Mouse (Mus musculus) kidney, embryonic 15.5 days (tissue): Measurements from ENCODE around the gene Cntfr. TPM values are rescaled to one million over a fixed set of nuclear protein-coding genes. Genes with fewer than 3 reads are reported as not detected.
A peak's percentile ranks its signal among the peaks of the same experiment; 100 is the strongest.
"Not testable (repeated sequence)": the region's sequence is repeated elsewhere in the genome, so short reads cannot be mapped to it uniquely, and the experiment has no call there.

ENCODE experiments used
- ATAC-seq: fragments of 200-750 bp; cut with Nextera tagmentation; replicated peaks from 2 replicates; pipeline ENCODE4 v1.8.0; 2017; ENCODE audit warnings: moderate TSS enrichment; ENCODE audit not compliant: low FRiP score
- H3K27ac ChIP-seq: fragments of 300-500 bp; sonication (generic); 2 replicates; pipeline ENCODE4 v1.5.1; 2015; ENCODE audit warnings: mild to moderate bottlenecking, inconsistent platforms
- H3K27me3 ChIP-seq: fragments of 300-500 bp; sonication (generic); 2 replicates; pipeline ENCODE4 v1.6.1; 2015; ENCODE audit warnings: inconsistent platforms
- H3K36me3 ChIP-seq: fragments of 300-500 bp; sonication (generic); 2 replicates; pipeline ENCODE4 v1.6.1; 2015; ENCODE audit warnings: inconsistent platforms
- H3K4me1 ChIP-seq: fragments of 300-500 bp; sonication (generic); 2 replicates; pipeline ENCODE4 v1.6.1; 2015; ENCODE audit warnings: inconsistent platforms
- H3K4me2 ChIP-seq: fragments of 300-500 bp; sonication (generic); 2 replicates; pipeline ENCODE4 v1.6.1; 2015; ENCODE audit warnings: moderate library complexity, mild to moderate bottlenecking, inconsistent platforms
- H3K4me3 ChIP-seq: fragments of 300-500 bp; sonication (generic); replicated peaks from 2 replicates; pipeline ENCODE4 v1.5.1; 2015; ENCODE audit warnings: mild to moderate bottlenecking, inconsistent platforms
- H3K9ac ChIP-seq: fragments of 300-500 bp; sonication (generic); 2 replicates; pipeline ENCODE4 v1.6.1; 2015; ENCODE audit warnings: mild to moderate bottlenecking, inconsistent platforms
- H3K9me3 ChIP-seq: fragments of 300-500 bp; sonication (generic); replicated peaks from 2 replicates; pipeline ENCODE4 v1.6.1; 2016; ENCODE audit warnings: inconsistent platforms
- WGBS: fragments of 180-500 bp; shearing (Covaris S2); methylation state at CpG from one replicate; pipeline ENCODE4 v1.1.7; 2015; ENCODE audit warnings: mixed read lengths; 5-methylcytosine and 5-hydroxymethylcytosine counted together
- polyA plus RNA-seq: library from polyadenylated mRNA; unstranded; fragments of >200 nt; fragmentation: Nextera tagmentation; extraction: Ambion mirVana; gene quantifications from 2 replicates; pipeline ENCODE4 v1.2.1, GENCODE M21; 2015

Cntfr gene
- polyA plus RNA-seq, 1 experiment from 2014 or later: 22.1 TPM

GRCm38 (mm10) chr4:41705922-41706754, 9.2 kb upstream of the Cntfr start:
- Histone ChIP-seq H3K4me3 (no peak overlapping the region), H3K9me3 (no peaks in the 10 kb centered on the region), H3K4me2 (no peak overlapping the region), H3K27me3 (peaks cover 22% of the 10 kb centered on the region), H3K36me3 (peaks cover 7% of the 10 kb centered on the region), H3K27ac (no peak overlapping the region), H3K9ac (no peak overlapping the region), H3K4me1 (peaks cover 29% of the 10 kb centered on the region)
- no peak for ATAC-seq
- 62% methylated on average over 19 of the region's 19 CpGs for WGBS

- H3K27me3 ChIP-seq: peaks cover 22% of the 10 kb centered on the region
- no peaks in the 10 kb centered on the region for H3K9me3 ChIP-seq
- no peak overlapping the region; the same call in 1 of the 2 replicates for H3K4me2 ChIP-seq
- no peak for ATAC-seq
- WGBS: 3% methylated on average over 5 of the region's 5 CpGs
- H3K4me3 ChIP-seq: no peak overlapping the region
- peaks cover 26% of the 10 kb centered on the region for H3K4me1 ChIP-seq
- H3K36me3 ChIP-seq: no peaks in the 10 kb centered on the region
- H3K9ac ChIP-seq: no peak overlapping the region
- no peak overlapping the region for H3K27ac ChIP-seq
Observed at GRCm38 (mm10) chr4:41704651-41705050, 7.8 kb upstream of the Cntfr start.

GRCm38 (mm10) chr4:41702226-41702625, 5.3 kb upstream of the Cntfr start:
- not testable (repeated sequence) for H3K36me3 ChIP-seq, H3K27ac ChIP-seq, H3K4me2 ChIP-seq, H3K9me3 ChIP-seq, ATAC-seq, H3K4me3 ChIP-seq, H3K9ac ChIP-seq
- peaks cover 25% of the 10 kb centered on the region for H3K27me3 ChIP-seq
- WGBS: 78% methylated on average over 2 of the region's 2 CpGs
- peaks cover 18% of the 10 kb centered on the region for H3K4me1 ChIP-seq

- H3K9me3 ChIP-seq, H3K4me2 ChIP-seq, ATAC-seq, H3K4me3 ChIP-seq, H3K4me1 ChIP-seq, H3K27ac ChIP-seq, H3K36me3 ChIP-seq, H3K9ac ChIP-seq: not testable (repeated sequence)
- H3K27me3 ChIP-seq: peaks cover 13% of the 10 kb centered on the region
- WGBS: 83% methylated on average over 3 of the region's 8 CpGs
Observed at GRCm38 (mm10) chr4:41700224-41700623, 3.3 kb upstream of the Cntfr start.

GRCm38 (mm10) chr4:41699783-41700182, 2.9 kb upstream of the Cntfr start, which contains the start of gene Il11ra1:
Il11ra1 (plus strand) TSS chr4:41699989.
- H3K27ac ChIP-seq, H3K4me3 ChIP-seq, H3K36me3 ChIP-seq, H3K4me1 ChIP-seq, ATAC-seq, H3K9me3 ChIP-seq, H3K27me3 ChIP-seq, H3K9ac ChIP-seq: not testable (repeated sequence)
- 69% methylated on average over 9 of the region's 10 CpGs for WGBS
- peak within 1 kb of the TSS; percentile 41 for H3K4me2 ChIP-seq

- not testable (repeated sequence) for H3K9ac ChIP-seq, H3K4me3 ChIP-seq, H3K4me1 ChIP-seq, H3K9me3 ChIP-seq, H3K27me3 ChIP-seq, H3K36me3 ChIP-seq, H3K27ac ChIP-seq, ATAC-seq
- 4% methylated on average over 26 of the region's 32 CpGs for WGBS
- peak overlapping the region; percentile 41 for H3K4me2 ChIP-seq
Observed at GRCm38 (mm10) chr4:41698421-41699016, 1.6 kb upstream of the Cntfr start.

GRCm38 (mm10) chr4:41696452-41696851, 437 bp downstream of the Cntfr start:
- not testable (repeated sequence) for H3K9ac ChIP-seq, H3K4me1 ChIP-seq, H3K36me3 ChIP-seq, H3K4me3 ChIP-seq, ATAC-seq, H3K27ac ChIP-seq, H3K4me2 ChIP-seq, H3K27me3 ChIP-seq, H3K9me3 ChIP-seq
- 20% methylated on average over 15 of the region's 15 CpGs for WGBS

GRCm38 (mm10) chr4:41695800-41696199, 1.1 kb downstream of the Cntfr start:
- WGBS: 4% methylated on average over 13 of the region's 38 CpGs
- not testable (repeated sequence) for H3K9ac ChIP-seq, H3K27me3 ChIP-seq, H3K36me3 ChIP-seq, H3K9me3 ChIP-seq, ATAC-seq, H3K4me1 ChIP-seq, H3K27ac ChIP-seq
- Histone ChIP-seq H3K4me3 (peak overlapping the region; percentile 23; the same call in 1 of the 2 replicates), H3K4me2 (peak overlapping the region; percentile 52)

GRCm38 (mm10) chr4:41693511-41693910, 3.4 kb downstream of the Cntfr start:
- H3K27ac ChIP-seq, ATAC-seq, H3K27me3 ChIP-seq, H3K4me3 ChIP-seq, H3K4me1 ChIP-seq, H3K9me3 ChIP-seq, H3K36me3 ChIP-seq, H3K9ac ChIP-seq: not testable (repeated sequence)
- H3K4me2 ChIP-seq: peak overlapping the region; percentile 27
- WGBS: 11% methylated on average over 4 of the region's 4 CpGs

GRCm38 (mm10) chr4:41690014-41690413, 6.9 kb downstream of the Cntfr start:
- ATAC-seq, H3K4me1 ChIP-seq, H3K27ac ChIP-seq, H3K9me3 ChIP-seq, H3K4me3 ChIP-seq, H3K36me3 ChIP-seq, H3K27me3 ChIP-seq, H3K4me2 ChIP-seq, H3K9ac ChIP-seq: not testable (repeated sequence)
- no CpG with 5 or more reads among the region's 4 CpGs for WGBS

GRCm38 (mm10) chr4:41688562-41688961, 8.3 kb downstream of the Cntfr start:
- 64% methylated on average over 1 of the region's 1 CpGs for WGBS
- ATAC-seq, H3K9ac ChIP-seq, H3K27ac ChIP-seq, H3K9me3 ChIP-seq, H3K4me2 ChIP-seq, H3K27me3 ChIP-seq, H3K36me3 ChIP-seq, H3K4me3 ChIP-seq: not testable (repeated sequence)
- H3K4me1 ChIP-seq: peaks cover 17% of the 10 kb centered on the region

- not testable (repeated sequence) for H3K9ac ChIP-seq, H3K9me3 ChIP-seq, H3K27ac ChIP-seq, H3K27me3 ChIP-seq, H3K36me3 ChIP-seq, H3K4me3 ChIP-seq, H3K4me2 ChIP-seq, ATAC-seq
- H3K4me1 ChIP-seq: peaks cover 30% of the 10 kb centered on the region
- WGBS: 30% methylated on average over 10 of the region's 10 CpGs
Observed at GRCm38 (mm10) chr4:41685882-41686492, 10.9 kb downstream of the Cntfr start.
